Mouse (Mus musculus): ENCODE results near the gene Clstn1. TPM values are rescaled to one million over a fixed set of nuclear protein-coding genes. Genes with fewer than 3 reads are reported as not detected.

Clstn1 gene
- polyA plus RNA-seq, 1 experiment from 2014 or later, result 60.4 TPM

GRCm38 (mm10) chr4:149562905-149563347 lies 23.3 kb upstream of the Clstn1 start:
- Histone ChIP-seq H3K9ac (ENCODE audit: low read depth, low read length) (peak overlapping the region; percentile 54), H3K36me3 (ENCODE audit: control insufficient read depth, insufficient read depth, low read length) (peaks cover 12% of the 10 kb centered on the region), H3K27ac (ENCODE audit: low read depth, low read length) (peak overlapping the region; percentile 85), H3K4me3 (ENCODE audit: low read length) (no peak overlapping the region), H3K27me3 (replicated peaks; ENCODE audit: control insufficient read depth, insufficient read depth, low read length) (no peaks in the 10 kb centered on the region), H3K4me1 (ENCODE audit: control insufficient read depth, insufficient read depth, low read depth, low read length) (peaks cover 30% of the 10 kb centered on the region), H3K4me2 (ENCODE audit: low read length) (peak overlapping the region; percentile 34), H3K9me3 (ENCODE audit: control insufficient read depth, low read length) (no peaks in the 10 kb centered on the region; the same call in 1 of the 2 replicates)
- peak; percentile 47 for ATAC-seq
- 15% methylated on average over 7 of the region's 7 CpGs for WGBS

GRCm38 (mm10) chr4:149563941-149564361 lies 22.3 kb upstream of the Clstn1 start:
- Histone ChIP-seq H3K9ac (ENCODE audit: low read depth, low read length) (no peak overlapping the region), H3K27ac (ENCODE audit: low read depth, low read length) (peak overlapping the region; percentile 36), H3K4me3 (ENCODE audit: low read length) (no peak overlapping the region), H3K4me1 (ENCODE audit: control insufficient read depth, insufficient read depth, low read depth, low read length) (peaks cover 30% of the 10 kb centered on the region), H3K27me3 (replicated peaks; ENCODE audit: control insufficient read depth, insufficient read depth, low read length) (no peaks in the 10 kb centered on the region), H3K4me2 (ENCODE audit: low read length) (peak overlapping the region; percentile 32), H3K36me3 (ENCODE audit: control insufficient read depth, insufficient read depth, low read length) (peaks cover 8% of the 10 kb centered on the region), H3K9me3 (ENCODE audit: control insufficient read depth, low read length) (no peaks in the 10 kb centered on the region; the same call in 1 of the 2 replicates)
- 76% methylated on average over 10 of the region's 10 CpGs for WGBS
- no peak for ATAC-seq

- H3K4me1 ChIP-seq (ENCODE audit: control insufficient read depth, insufficient read depth, low read depth, low read length), result peaks cover 30% of the 10 kb centered on the region
- H3K4me2 ChIP-seq (ENCODE audit: low read length), result peak overlapping the region; percentile 54
- WGBS, result 30% methylated on average over 20 of the region's 20 CpGs
- no peaks in the 10 kb centered on the region for H3K27me3 ChIP-seq (replicated peaks; ENCODE audit: control insufficient read depth, insufficient read depth, low read length)
- H3K9ac ChIP-seq (ENCODE audit: low read depth, low read length), result peak overlapping the region; percentile 36; the same call in 1 of the 2 replicates
- peak overlapping the region; percentile 21; the same call in 1 of the 2 replicates for H3K4me3 ChIP-seq (ENCODE audit: low read length)
- no peaks in the 10 kb centered on the region; the same call in 1 of the 2 replicates for H3K9me3 ChIP-seq (ENCODE audit: control insufficient read depth, low read length)
- ATAC-seq, result peak; percentile 70
- peak overlapping the region; percentile 89 for H3K27ac ChIP-seq (ENCODE audit: low read depth, low read length)
- peaks cover 4% of the 10 kb centered on the region for H3K36me3 ChIP-seq (ENCODE audit: control insufficient read depth, insufficient read depth, low read length)
Measured at GRCm38 (mm10) chr4:149564452-149565407, 21.5 kb upstream of the Clstn1 start.

GRCm38 (mm10) chr4:149567432-149568026 lies 18.7 kb upstream of the Clstn1 start:
- H3K4me2 ChIP-seq (ENCODE audit: low read length), result no peak overlapping the region
- 9% methylated on average over 8 of the region's 8 CpGs for WGBS
- no peak for ATAC-seq
- H3K9me3 ChIP-seq (ENCODE audit: control insufficient read depth, low read length), result no peaks in the 10 kb centered on the region
- H3K9ac ChIP-seq (ENCODE audit: low read depth, low read length), result no peak overlapping the region
- peaks cover 24% of the 10 kb centered on the region for H3K4me1 ChIP-seq (ENCODE audit: control insufficient read depth, insufficient read depth, low read depth, low read length)
- no peaks in the 10 kb centered on the region for H3K36me3 ChIP-seq (ENCODE audit: control insufficient read depth, insufficient read depth, low read length)
- no peaks in the 10 kb centered on the region for H3K27me3 ChIP-seq (replicated peaks; ENCODE audit: control insufficient read depth, insufficient read depth, low read length)
- H3K4me3 ChIP-seq (ENCODE audit: low read length), result no peak overlapping the region
- no peak overlapping the region for H3K27ac ChIP-seq (ENCODE audit: low read depth, low read length)

- no peaks in the 10 kb centered on the region for H3K9me3 ChIP-seq (ENCODE audit: control insufficient read depth, low read length)
- no peak overlapping the region for H3K27ac ChIP-seq (ENCODE audit: low read depth, low read length)
- WGBS, result 66% methylated on average over 6 of the region's 6 CpGs
- peaks cover 18% of the 10 kb centered on the region for H3K4me1 ChIP-seq (ENCODE audit: control insufficient read depth, insufficient read depth, low read depth, low read length)
- H3K4me2 ChIP-seq (ENCODE audit: low read length), result no peak overlapping the region
- no peaks in the 10 kb centered on the region for H3K36me3 ChIP-seq (ENCODE audit: control insufficient read depth, insufficient read depth, low read length)
- H3K9ac ChIP-seq (ENCODE audit: low read depth, low read length), result no peak overlapping the region
- no peaks in the 10 kb centered on the region for H3K27me3 ChIP-seq (replicated peaks; ENCODE audit: control insufficient read depth, insufficient read depth, low read length)
- no peak overlapping the region for H3K4me3 ChIP-seq (ENCODE audit: low read length)
- ATAC-seq, result no peak
Measured at GRCm38 (mm10) chr4:149568622-149569021, 17.6 kb upstream of the Clstn1 start.

- no peak overlapping the region for H3K4me2 ChIP-seq (ENCODE audit: low read length)
- H3K36me3 ChIP-seq (ENCODE audit: control insufficient read depth, insufficient read depth, low read length), result no peaks in the 10 kb centered on the region
- no peak for ATAC-seq
- H3K27me3 ChIP-seq (replicated peaks; ENCODE audit: control insufficient read depth, insufficient read depth, low read length), result no peaks in the 10 kb centered on the region
- WGBS, result 91% methylated on average over 6 of the region's 6 CpGs
- H3K4me3 ChIP-seq (ENCODE audit: low read length), result no peak overlapping the region
- H3K4me1 ChIP-seq (ENCODE audit: control insufficient read depth, insufficient read depth, low read depth, low read length), result peaks cover 12% of the 10 kb centered on the region
- H3K9me3 ChIP-seq (ENCODE audit: control insufficient read depth, low read length), result no peaks in the 10 kb centered on the region
- no peak overlapping the region for H3K27ac ChIP-seq (ENCODE audit: low read depth, low read length)
- no peak overlapping the region for H3K9ac ChIP-seq (ENCODE audit: low read depth, low read length)
Measured at GRCm38 (mm10) chr4:149569781-149570497, 16.3 kb upstream of the Clstn1 start.

- peaks cover 7% of the 10 kb centered on the region for H3K4me1 ChIP-seq (ENCODE audit: control insufficient read depth, insufficient read depth, low read depth, low read length)
Measured at GRCm38 (mm10) chr4:149570498-149570863, 15.8 kb upstream of the Clstn1 start.

GRCm38 (mm10) chr4:149571209-149571608 lies 15.1 kb upstream of the Clstn1 start:
- H3K36me3 ChIP-seq (ENCODE audit: control insufficient read depth, insufficient read depth, low read length), result no peaks in the 10 kb centered on the region
- no peaks in the 10 kb centered on the region for H3K9me3 ChIP-seq (ENCODE audit: control insufficient read depth, low read length)
- no peak overlapping the region for H3K4me3 ChIP-seq (ENCODE audit: low read length)
- H3K27me3 ChIP-seq (replicated peaks; ENCODE audit: control insufficient read depth, insufficient read depth, low read length), result no peaks in the 10 kb centered on the region
- 79% methylated on average over 5 of the region's 5 CpGs for WGBS
- no peak overlapping the region for H3K27ac ChIP-seq (ENCODE audit: low read depth, low read length)
- no peak overlapping the region for H3K4me2 ChIP-seq (ENCODE audit: low read length)
- no peak overlapping the region for H3K9ac ChIP-seq (ENCODE audit: low read depth, low read length)
- ATAC-seq, result no peak
- peaks cover 8% of the 10 kb centered on the region for H3K4me1 ChIP-seq (ENCODE audit: control insufficient read depth, insufficient read depth, low read depth, low read length)

More at GRCm38 (mm10) chr4:149570498-149570863, 15.8 kb upstream of the Clstn1 start:
- Histone ChIP-seq H3K27me3 (replicated peaks; ENCODE audit: control insufficient read depth, insufficient read depth, low read length) (no peaks in the 10 kb centered on the region), H3K27ac (ENCODE audit: low read depth, low read length) (no peak overlapping the region), H3K4me2 (ENCODE audit: low read length) (no peak overlapping the region), H3K9ac (ENCODE audit: low read depth, low read length) (no peak overlapping the region), H3K9me3 (ENCODE audit: control insufficient read depth, low read length) (no peaks in the 10 kb centered on the region), H3K4me3 (ENCODE audit: low read length) (no peak overlapping the region), H3K36me3 (ENCODE audit: control insufficient read depth, insufficient read depth, low read length) (no peaks in the 10 kb centered on the region)
- ATAC-seq, result no peak
- 70% methylated on average over 4 of the region's 4 CpGs for WGBS
